Mouse (Mus musculus) spleen, adult 2 months (tissue): ENCODE data around the gene Glud1. TPM values are rescaled to one million over a fixed set of nuclear protein-coding genes. Genes with fewer than 3 reads are reported as not detected.
"Not testable (repeated sequence)": the region's sequence is repeated elsewhere in the genome, so short reads cannot be mapped to it uniquely, and the experiment has no call there.

Experiments used
- DNase-seq, 2 experiments: peaks; one replicate each; pipeline versions ENCODE4 v3.0.0 to v3.0.0-alpha.2; 2012 to 2021; ENCODE audit warnings: low spot score in 2 of 2, low read depth in 1 of 2
- H3K27ac ChIP-seq: fragments of 200-500 bp; 2 replicates; pipeline ENCODE4 v1.5.1; 2012; ENCODE audit warnings: low read length, inconsistent platforms; ENCODE audit not compliant: insufficient read depth
- H3K27me3 ChIP-seq: fragments of 200-500 bp; 2 replicates; pipeline ENCODE4 v1.6.1; 2012; ENCODE audit warnings: mild to moderate bottlenecking, moderate library complexity, low read length, inconsistent platforms; ENCODE audit not compliant: control insufficient read depth, insufficient read depth
- H3K36me3 ChIP-seq: fragments of 200-500 bp; 2 replicates; pipeline ENCODE4 v1.6.1; 2012; ENCODE audit warnings: mild to moderate bottlenecking, low read length, inconsistent platforms; ENCODE audit not compliant: control insufficient read depth, insufficient read depth
- H3K4me1 ChIP-seq: fragments of 200-500 bp; 2 replicates; pipeline ENCODE4 v1.6.1; 2011; ENCODE audit warnings: inconsistent platforms; ENCODE audit not compliant: control insufficient read depth, insufficient read depth, insufficient read length
- H3K4me3 ChIP-seq: fragments of 200-500 bp; 2 replicates; pipeline ENCODE4 v1.5.1; 2011; ENCODE audit warnings: mild to moderate bottlenecking, inconsistent platforms; ENCODE audit not compliant: insufficient read depth, insufficient read length; ENCODE audit errors: extremely low read depth
- CTCF ChIP-seq: fragments of 200-500 bp; IDR thresholded peaks from 2 replicates; pipeline ENCODE4 v1.5.1; 2011; ENCODE audit warnings: mild to moderate bottlenecking, inconsistent platforms; ENCODE audit not compliant: insufficient read depth, insufficient read length, insufficient replicate concordance; ENCODE audit errors: extremely low read depth
- POLR2A ChIP-seq: fragments of 200-500 bp; IDR thresholded peaks from 2 replicates; pipeline ENCODE4 v1.6.1; 2011; ENCODE audit warnings: low read depth, low read length, inconsistent platforms
- WGBS: fragments of 180-500 bp; shearing (Covaris S2); methylation state at CpG from one replicate; pipeline ENCODE4 v1.1.7; 2018; 5-methylcytosine and 5-hydroxymethylcytosine counted together
- polyA plus RNA-seq: library from polyadenylated mRNA; depleted of rRNA; stranded (reverse); fragments of >200 nt; gene quantifications from 2 replicates; pipeline ENCODE4 v1.2.3, GENCODE M21; 2012

The Glud1 gene
- polyA plus RNA-seq, 1 experiment, result 47.7 TPM

DNA sequence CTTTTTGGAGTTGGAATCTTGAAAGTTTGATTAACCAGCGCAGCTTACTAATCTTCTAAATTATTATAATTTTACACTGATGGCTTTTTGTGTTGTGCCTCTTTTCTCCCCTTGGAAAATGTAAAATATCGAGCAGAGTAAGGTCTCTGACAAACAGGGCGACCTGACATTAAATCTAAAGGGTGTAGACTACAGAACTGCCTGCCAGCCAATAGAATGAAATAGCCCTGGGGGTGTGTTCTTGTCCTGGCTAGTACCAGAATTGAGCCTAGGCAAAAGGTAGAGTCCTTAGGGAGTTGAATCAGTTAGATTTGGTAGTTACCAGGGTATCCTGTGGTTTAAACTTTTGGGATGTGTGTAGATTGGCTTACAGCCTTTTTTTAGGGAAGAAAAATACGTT is 1.2 kb downstream of the Glud1 start:
- no peaks in the 10 kb centered on the region for H3K27me3 ChIP-seq
- peak overlapping the region; percentile 88 for H3K4me3 ChIP-seq
- TF ChIP-seq CTCF (no peak), POLR2A (no peak)
- no peak overlapping the region for H3K27ac ChIP-seq
- peaks cover 9% of the 10 kb centered on the region; the same call in 1 of the 2 replicates for H3K4me1 ChIP-seq
- no peaks in the 10 kb centered on the region for H3K36me3 ChIP-seq
- WGBS, result 6% methylated on average over 4 of the region's 4 CpGs
- no peak for DNase-seq

DNA sequence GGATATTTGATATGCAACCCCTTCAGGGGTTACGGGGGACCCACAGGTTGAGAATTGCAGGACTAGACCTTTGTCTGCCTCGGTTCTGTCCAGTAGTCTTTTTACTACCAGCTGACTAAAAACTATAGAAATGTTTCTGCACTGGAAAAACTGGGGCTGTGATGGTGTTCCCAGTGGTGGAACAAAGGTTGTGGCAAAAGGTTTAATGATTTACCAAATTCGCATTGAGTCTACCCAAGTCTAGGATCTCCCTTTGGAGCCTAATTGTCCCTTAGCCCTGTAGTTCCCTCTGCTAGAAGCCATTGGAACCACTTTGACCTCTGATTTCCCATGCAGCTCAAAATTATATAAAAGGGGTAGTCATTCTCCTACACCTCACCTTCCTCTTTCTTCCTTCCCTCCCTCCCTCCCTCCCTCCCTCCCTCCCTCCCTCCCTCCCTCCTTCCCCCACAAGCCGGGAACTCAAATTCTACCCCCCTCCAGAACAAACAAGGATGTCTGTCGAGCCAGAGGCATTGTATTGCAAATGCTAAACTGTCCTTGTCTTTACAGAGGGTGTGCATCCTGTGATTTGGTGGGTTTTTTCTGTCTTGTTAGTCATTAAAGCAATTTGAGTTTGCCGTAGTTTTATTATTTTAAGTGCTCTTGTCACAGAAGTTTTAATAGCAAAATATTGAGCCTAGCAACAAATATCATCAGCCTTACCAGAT is 2.0 kb downstream of the Glud1 start:
- TF ChIP-seq POLR2A (no peak), CTCF (no peak)
- DNase-seq, result no peak
- H3K27ac ChIP-seq, result no peak overlapping the region
- H3K4me1 ChIP-seq, result peaks cover 9% of the 10 kb centered on the region; the same call in 1 of the 2 replicates
- H3K36me3 ChIP-seq, result 0 out of 2 replicates have a peak, but pooled peaks cover 1% of the 10 kb centered on the region
- 34% methylated on average over 6 of the region's 6 CpGs for WGBS
- no peaks in the 10 kb centered on the region for H3K27me3 ChIP-seq
- no peak overlapping the region; the same call in 1 of the 2 replicates for H3K4me3 ChIP-seq

- Histone ChIP-seq H3K27me3 (no peaks in the 10 kb centered on the region), H3K36me3 (0 out of 2 replicates have a peak, but pooled peaks cover 1% of the 10 kb centered on the region), H3K27ac (no peak overlapping the region), H3K4me1 (peaks cover 9% of the 10 kb centered on the region; the same call in 1 of the 2 replicates), H3K4me3 (no peak overlapping the region)
- no peak for DNase-seq
- TF ChIP-seq POLR2A, result no peak
- TF ChIP-seq CTCF, result no peak
- 92% methylated on average over 3 of the region's 3 CpGs for WGBS
Observed at GRCm38 (mm10) chr14:34313612-34314011, 3.1 kb downstream of the Glud1 start.

DNA sequence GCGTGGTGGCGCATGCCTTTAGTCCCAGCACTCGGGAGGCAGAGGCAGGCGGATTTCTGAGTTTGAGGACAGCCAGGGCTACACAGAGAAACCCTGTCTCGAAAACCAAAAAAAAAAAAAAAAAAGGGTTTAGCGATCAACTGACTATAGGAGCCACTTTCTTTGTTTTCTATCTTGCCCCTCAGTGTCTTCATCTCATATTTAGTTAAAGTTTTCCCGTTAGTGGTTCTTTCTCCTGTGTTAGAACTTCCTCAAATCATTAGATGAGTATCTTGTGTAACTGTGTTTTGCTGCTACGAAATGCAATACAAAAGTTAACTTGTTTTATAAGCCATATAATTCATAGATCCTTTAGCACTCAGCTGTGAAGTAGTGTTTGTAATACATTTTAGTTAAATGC is 3.9 kb downstream of the Glud1 start:
- 65% methylated on average over 8 of the region's 8 CpGs for WGBS
- H3K4me1 ChIP-seq, H3K27ac ChIP-seq, H3K4me3 ChIP-seq, H3K27me3 ChIP-seq, DNase-seq, H3K36me3 ChIP-seq: not testable (repeated sequence)

GRCm38 (mm10) chr14:34314796-34315195 is 4.3 kb downstream of the Glud1 start:
- WGBS, result 66% methylated on average over 3 of the region's 3 CpGs
- no peak overlapping the region for H3K27ac ChIP-seq

DNA sequence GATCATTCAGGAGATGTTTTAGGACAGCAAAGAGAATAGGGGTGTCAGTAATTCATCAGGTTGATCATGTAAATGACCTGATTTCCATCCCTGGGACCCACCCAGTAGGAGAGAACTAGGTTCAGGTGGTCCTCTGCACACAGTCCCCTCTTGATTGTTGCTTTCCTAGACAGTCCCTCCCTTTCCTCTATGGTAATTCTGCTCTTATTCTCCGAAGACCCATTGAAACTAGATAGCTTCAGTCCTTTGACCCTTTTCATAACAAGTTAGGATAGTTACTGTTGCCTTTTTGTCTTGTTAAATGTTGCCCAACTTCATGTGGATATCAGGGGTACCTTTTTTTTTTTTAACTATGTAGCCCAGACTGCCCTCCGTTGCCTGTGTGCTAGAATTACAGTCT is 5.8 kb downstream of the Glud1 start:
- WGBS, result 91% methylated on average over 2 of the region's 2 CpGs
- TF ChIP-seq POLR2A (no peak), CTCF (no peak)
- Histone ChIP-seq H3K27ac (no peak overlapping the region), H3K27me3 (no peaks in the 10 kb centered on the region), H3K4me1 (peaks cover 9% of the 10 kb centered on the region; the same call in 1 of the 2 replicates), H3K4me3 (no peak overlapping the region), H3K36me3 (peaks cover 7% of the 10 kb centered on the region; the same call in 1 of the 2 replicates)
- no peak for DNase-seq

More at GRCm38 (mm10) chr14:34314796-34315195, 4.3 kb downstream of the Glud1 start:
- no peak for DNase-seq
- Histone ChIP-seq H3K36me3 (peaks cover 3% of the 10 kb centered on the region; the same call in 1 of the 2 replicates), H3K4me1 (peaks cover 9% of the 10 kb centered on the region; the same call in 1 of the 2 replicates), H3K27me3 (no peaks in the 10 kb centered on the region), H3K4me3 (no peak overlapping the region)
- no peak for TF ChIP-seq POLR2A
- TF ChIP-seq CTCF, result no peak

- Histone ChIP-seq H3K36me3 (peaks cover 10% of the 10 kb centered on the region; the same call in 1 of the 2 replicates), H3K27ac (no peak overlapping the region), H3K4me1 (peaks cover 6% of the 10 kb centered on the region; the same call in 1 of the 2 replicates), H3K4me3 (no peak overlapping the region), H3K27me3 (no peaks in the 10 kb centered on the region)
- WGBS, result 65% methylated on average over 3 of the region's 3 CpGs
- DNase-seq, result peak in 1 of 2 experiments; percentile 15
- TF ChIP-seq CTCF, result no peak
- TF ChIP-seq POLR2A, result no peak
Observed at GRCm38 (mm10) chr14:34317431-34317830, 6.9 kb downstream of the Glud1 start.
